Mouse (Mus musculus): Measurements from ENCODE around the gene Cap2.

DNA sequence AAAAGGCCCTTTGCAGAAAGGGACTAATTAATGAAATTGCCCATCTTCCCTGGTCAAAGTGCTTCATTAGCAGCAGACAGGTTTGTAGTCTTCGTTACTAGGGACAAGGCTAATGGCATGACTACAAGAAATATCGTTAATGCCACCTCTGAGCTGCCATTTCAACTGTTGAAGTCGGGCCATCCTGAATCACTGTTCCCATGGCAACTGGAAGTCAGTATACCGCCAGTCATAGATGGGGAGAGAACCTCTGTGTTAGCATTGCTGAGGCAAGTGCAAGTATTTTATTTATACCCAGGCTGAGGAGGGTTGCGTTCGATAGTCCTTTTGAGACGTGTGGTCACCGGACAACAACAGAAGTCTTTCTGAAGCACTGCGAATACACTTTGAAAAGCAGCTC lies 53.1 kb downstream of the Cap2 start:
- TF ChIP-seq CTCF (IDR thresholded peaks at IDR 0.05; ENCODE audit: low read depth) (no peak), EP300 (IDR thresholded peaks at IDR 0.05; ENCODE audit: low read depth) (no peak)
